Mouse (Mus musculus) cortical plate, adult 2 months (tissue): ENCODE measurements around the gene Arpc2.

ENCODE experiments used
- CTCF ChIP-seq: fragments of 200-500 bp; IDR thresholded peaks from 2 replicates; pipeline ENCODE4 v1.5.1; 2011; ENCODE audit warnings: mild to moderate bottlenecking, control low read depth, low read length; ENCODE audit not compliant: insufficient read depth; ENCODE audit errors: extremely low read depth
- POLR2A ChIP-seq: fragments of 200-500 bp; IDR thresholded peaks from 2 replicates; pipeline ENCODE4 v1.6.1; 2011; ENCODE audit warnings: mild to moderate bottlenecking, low read length, control low read depth; ENCODE audit not compliant: insufficient read depth; ENCODE audit errors: extremely low read depth

- no peak for TF ChIP-seq CTCF
- TF ChIP-seq POLR2A, result no peak
These were observed 41.2 kb downstream of the Arpc2 start for GRCm38 (mm10) chr1:74277041-74277440.
